Mouse (Mus musculus): ENCODE results near the gene Lcn2. TPM values are rescaled to one million over a fixed set of nuclear protein-coding genes. Genes with fewer than 3 reads are reported as not detected.
A peak's percentile ranks its signal among the peaks of the same experiment; 100 is the strongest.

Gene Lcn2
- polyA plus RNA-seq, 1 experiment from 2014 or later, result 8.0 TPM

- H3K36me3 ChIP-seq (ENCODE audit: control insufficient read depth, insufficient read depth, low read length), result 0 out of 2 replicates have a peak, but pooled peaks cover 2% of the 10 kb centered on the region
- H3K27me3 ChIP-seq (replicated peaks; ENCODE audit: control insufficient read depth, insufficient read depth, low read length), result no peaks in the 10 kb centered on the region
- ATAC-seq (replicated peaks; ENCODE audit: low FRiP score), result no peak
- WGBS, result 80% methylated on average over 7 of the region's 7 CpGs
- H3K9me3 ChIP-seq (ENCODE audit: control insufficient read depth, low read length), result no peaks in the 10 kb centered on the region
- DNase-seq (ENCODE audit: low spot score), result no peak
- no peak overlapping the region for H3K4me2 ChIP-seq
- H3K27ac ChIP-seq (ENCODE audit: low read depth, low read length), result no peak overlapping the region
- no peak overlapping the region for H3K4me3 ChIP-seq (ENCODE audit: low read depth, low read length)
- H3K9ac ChIP-seq (ENCODE audit: low read depth, low read length), result no peak overlapping the region
- no peaks in the 10 kb centered on the region; the same call in 1 of the 2 replicates for H3K4me1 ChIP-seq (replicated peaks; ENCODE audit: control insufficient read depth, insufficient read depth, low read length)
Measured at GRCm38 (mm10) chr2:32407144-32407824, 19.2 kb upstream of the Lcn2 start.

- no peak overlapping the region for H3K9ac ChIP-seq (ENCODE audit: low read depth, low read length)
- H3K4me1 ChIP-seq (replicated peaks; ENCODE audit: control insufficient read depth, insufficient read depth, low read length), result 0 out of 2 replicates have a peak, but pooled peaks cover 4% of the 10 kb centered on the region
- H3K27ac ChIP-seq (ENCODE audit: low read depth, low read length), result no peak overlapping the region
- no peak overlapping the region for H3K4me2 ChIP-seq
- 0 out of 2 replicates have a peak, but pooled peaks cover 4% of the 10 kb centered on the region for H3K36me3 ChIP-seq (ENCODE audit: control insufficient read depth, insufficient read depth, low read length)
- no peaks in the 10 kb centered on the region for H3K27me3 ChIP-seq (replicated peaks; ENCODE audit: control insufficient read depth, insufficient read depth, low read length)
- ATAC-seq (replicated peaks; ENCODE audit: low FRiP score) (no peak), DNase-seq (ENCODE audit: low spot score) (peak; percentile 79)
- H3K9me3 ChIP-seq (ENCODE audit: control insufficient read depth, low read length), result no peaks in the 10 kb centered on the region
- H3K4me3 ChIP-seq (ENCODE audit: low read depth, low read length), result no peak overlapping the region
- WGBS, result 16% methylated on average over 2 of the region's 2 CpGs
Measured at GRCm38 (mm10) chr2:32404663-32405062, 16.6 kb upstream of the Lcn2 start.

GRCm38 (mm10) chr2:32396695-32397094, 8.6 kb upstream of the Lcn2 start:
- no peaks in the 10 kb centered on the region for H3K9me3 ChIP-seq (ENCODE audit: control insufficient read depth, low read length)
- H3K27me3 ChIP-seq (replicated peaks; ENCODE audit: control insufficient read depth, insufficient read depth, low read length), result no peaks in the 10 kb centered on the region
- H3K27ac ChIP-seq (ENCODE audit: low read depth, low read length), result no peak overlapping the region
- H3K36me3 ChIP-seq (ENCODE audit: control insufficient read depth, insufficient read depth, low read length), result no peaks in the 10 kb centered on the region; the same call in 1 of the 2 replicates
- peak overlapping the region; percentile 95 for H3K4me3 ChIP-seq (ENCODE audit: low read depth, low read length)
- WGBS, result 1% methylated on average over 15 of the region's 15 CpGs
- no peak for DNase-seq (ENCODE audit: low spot score)
- ATAC-seq (replicated peaks; ENCODE audit: low FRiP score), result no peak
- peaks cover 18% of the 10 kb centered on the region for H3K4me1 ChIP-seq (replicated peaks; ENCODE audit: control insufficient read depth, insufficient read depth, low read length)
- H3K9ac ChIP-seq (ENCODE audit: low read depth, low read length), result peak overlapping the region; percentile 87
- H3K4me2 ChIP-seq, result peak overlapping the region; percentile 77

DNA sequence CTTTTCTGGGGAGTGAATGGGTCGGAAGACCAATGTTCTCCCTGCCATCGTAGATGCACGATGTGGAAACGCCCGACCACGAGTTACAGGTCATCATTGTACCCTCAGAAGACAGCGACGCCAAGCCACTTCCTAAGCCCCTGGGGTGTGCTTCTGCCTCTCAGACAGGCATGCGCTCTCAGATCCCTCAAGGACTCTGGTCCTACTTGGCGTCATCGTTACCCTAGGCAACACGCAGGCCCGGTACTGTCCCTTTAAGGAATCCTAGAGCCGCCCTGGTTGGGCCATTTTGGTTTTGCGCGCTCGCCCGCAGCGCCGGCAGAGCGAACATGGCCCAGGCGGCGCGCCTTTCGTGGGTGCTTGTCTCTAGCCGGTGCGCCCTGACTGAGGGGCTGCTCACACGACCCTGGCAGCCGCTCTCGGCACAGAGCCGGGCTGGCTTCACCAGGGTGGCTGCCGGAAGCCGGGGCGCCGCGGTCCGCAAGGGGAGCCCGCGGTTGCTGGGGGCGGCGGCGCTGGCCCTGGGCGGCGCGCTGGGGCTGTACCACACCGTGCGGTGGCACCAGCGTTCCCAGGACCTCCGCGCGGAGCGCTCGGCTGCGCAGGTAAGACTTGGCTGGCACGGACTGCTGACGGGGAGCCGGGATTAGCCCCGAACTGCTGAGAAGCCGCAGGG, 8.0 kb upstream of the Lcn2 start:
- no peaks in the 10 kb centered on the region; the same call in 1 of the 2 replicates for H3K36me3 ChIP-seq (ENCODE audit: control insufficient read depth, insufficient read depth, low read length)
- under 1% methylated on average over 59 of the region's 59 CpGs for WGBS
- ATAC-seq (replicated peaks; ENCODE audit: low FRiP score) (peak; percentile 91), DNase-seq (ENCODE audit: low spot score) (peak; percentile 85)
- H3K4me2 ChIP-seq, result peak overlapping the region; percentile 77
- H3K9me3 ChIP-seq (ENCODE audit: control insufficient read depth, low read length), result no peaks in the 10 kb centered on the region
- peak overlapping the region; percentile 89 for H3K27ac ChIP-seq (ENCODE audit: low read depth, low read length)
- peaks cover 18% of the 10 kb centered on the region for H3K4me1 ChIP-seq (replicated peaks; ENCODE audit: control insufficient read depth, insufficient read depth, low read length)
- H3K27me3 ChIP-seq (replicated peaks; ENCODE audit: control insufficient read depth, insufficient read depth, low read length), result no peaks in the 10 kb centered on the region
- peak overlapping the region; percentile 87 for H3K9ac ChIP-seq (ENCODE audit: low read depth, low read length)
- peak overlapping the region; percentile 95 for H3K4me3 ChIP-seq (ENCODE audit: low read depth, low read length)

DNA sequence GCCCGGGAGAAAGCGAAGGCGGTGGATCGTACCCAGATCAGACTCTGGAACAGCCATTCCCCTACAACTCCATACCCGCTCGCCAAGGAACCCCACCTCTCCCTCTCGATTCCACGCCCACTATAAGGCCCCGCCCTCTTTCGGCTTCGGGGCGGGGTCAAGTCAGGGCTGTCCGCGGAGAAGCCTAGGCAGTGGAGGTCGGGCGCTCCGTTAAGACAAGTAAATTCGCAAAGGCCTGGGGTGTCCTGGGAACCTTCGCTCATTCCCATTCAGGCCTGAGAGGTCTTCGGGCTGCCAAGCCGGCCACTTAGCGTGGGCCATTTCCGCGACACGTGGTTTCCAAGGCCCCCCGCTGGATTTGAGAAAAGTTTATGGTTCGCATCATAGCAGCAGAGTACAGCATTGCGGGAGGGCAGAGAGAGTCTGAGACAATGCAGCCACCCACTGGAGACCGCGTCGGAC, 7.5 kb upstream of the Lcn2 start, which contains the start of gene Ptges2:
TSS of gene Ptges2 (plus strand) at position 413 of the 462 bp plus-strand sequence.
- H3K36me3 ChIP-seq (ENCODE audit: control insufficient read depth, insufficient read depth, low read length), result no peaks in the 10 kb centered on the region; the same call in 1 of the 2 replicates
- peak within 1 kb of the TSS; percentile 87 for H3K9ac ChIP-seq (ENCODE audit: low read depth, low read length)
- peak within 1 kb of the TSS; percentile 95 for H3K4me3 ChIP-seq (ENCODE audit: low read depth, low read length)
- H3K4me1 ChIP-seq (replicated peaks; ENCODE audit: control insufficient read depth, insufficient read depth, low read length), result peaks cover 18% of the 10 kb centered on the region
- peak within 1 kb of the TSS; percentile 77 for H3K4me2 ChIP-seq
- under 1% methylated on average over 31 of the region's 31 CpGs for WGBS
- peak within 1 kb of the TSS; percentile 89 for H3K27ac ChIP-seq (ENCODE audit: low read depth, low read length)
- H3K9me3 ChIP-seq (ENCODE audit: control insufficient read depth, low read length), result no peaks in the 10 kb centered on the region
- H3K27me3 ChIP-seq (replicated peaks; ENCODE audit: control insufficient read depth, insufficient read depth, low read length), result no peaks in the 10 kb centered on the region
- peak; percentile 89 for DNase-seq (ENCODE audit: low spot score)
- peak; percentile 87 for ATAC-seq (replicated peaks; ENCODE audit: low FRiP score)

GRCm38 (mm10) chr2:32394973-32395372, 6.9 kb upstream of the Lcn2 start:
- H3K4me3 ChIP-seq (ENCODE audit: low read depth, low read length), result peak overlapping the region; percentile 95
- H3K9me3 ChIP-seq (ENCODE audit: control insufficient read depth, low read length), result no peaks in the 10 kb centered on the region
- no peaks in the 10 kb centered on the region; the same call in 1 of the 2 replicates for H3K36me3 ChIP-seq (ENCODE audit: control insufficient read depth, insufficient read depth, low read length)
- peak overlapping the region; percentile 89 for H3K27ac ChIP-seq (ENCODE audit: low read depth, low read length)
- DNase-seq (ENCODE audit: low spot score) (no peak), ATAC-seq (replicated peaks; ENCODE audit: low FRiP score) (peak; percentile 43)
- WGBS, result 4% methylated on average over 8 of the region's 8 CpGs
- H3K27me3 ChIP-seq (replicated peaks; ENCODE audit: control insufficient read depth, insufficient read depth, low read length), result no peaks in the 10 kb centered on the region
- H3K4me1 ChIP-seq (replicated peaks; ENCODE audit: control insufficient read depth, insufficient read depth, low read length), result peaks cover 16% of the 10 kb centered on the region
- peak overlapping the region; percentile 77 for H3K4me2 ChIP-seq
- H3K9ac ChIP-seq (ENCODE audit: low read depth, low read length), result peak overlapping the region; percentile 87

DNA sequence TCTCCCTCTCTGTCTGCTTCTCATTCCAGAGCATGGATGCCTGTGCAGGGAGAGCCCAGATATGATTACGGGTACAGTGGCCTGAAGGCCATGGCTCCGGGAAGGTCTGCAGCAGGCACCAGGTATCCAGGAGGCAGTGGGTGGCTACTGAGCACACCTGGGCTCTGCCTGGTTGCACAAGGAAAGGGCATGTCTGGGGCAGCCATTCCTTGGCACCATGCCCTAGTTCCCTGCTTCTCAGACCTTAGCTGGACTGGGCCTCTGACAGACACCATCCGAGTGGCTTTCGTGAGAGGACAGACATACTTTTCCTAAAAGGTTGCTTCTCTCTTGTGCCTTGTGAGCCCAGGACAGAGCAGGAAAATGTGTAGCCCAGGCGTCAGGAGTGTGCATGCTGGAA, 4.0 kb upstream of the Lcn2 start:
- H3K9ac ChIP-seq (ENCODE audit: low read depth, low read length), result no peak overlapping the region
- no peaks in the 10 kb centered on the region for H3K9me3 ChIP-seq (ENCODE audit: control insufficient read depth, low read length)
- peaks cover 10% of the 10 kb centered on the region for H3K4me1 ChIP-seq (replicated peaks; ENCODE audit: control insufficient read depth, insufficient read depth, low read length)
- H3K27me3 ChIP-seq (replicated peaks; ENCODE audit: control insufficient read depth, insufficient read depth, low read length), result no peaks in the 10 kb centered on the region
- no peaks in the 10 kb centered on the region for H3K36me3 ChIP-seq (ENCODE audit: control insufficient read depth, insufficient read depth, low read length)
- no peak overlapping the region for H3K4me3 ChIP-seq (ENCODE audit: low read depth, low read length)
- DNase-seq (ENCODE audit: low spot score) (no peak), ATAC-seq (replicated peaks; ENCODE audit: low FRiP score) (no peak)
- WGBS, result 81% methylated on average over 5 of the region's 5 CpGs
- H3K4me2 ChIP-seq, result no peak overlapping the region
- H3K27ac ChIP-seq (ENCODE audit: low read depth, low read length), result no peak overlapping the region

DNA sequence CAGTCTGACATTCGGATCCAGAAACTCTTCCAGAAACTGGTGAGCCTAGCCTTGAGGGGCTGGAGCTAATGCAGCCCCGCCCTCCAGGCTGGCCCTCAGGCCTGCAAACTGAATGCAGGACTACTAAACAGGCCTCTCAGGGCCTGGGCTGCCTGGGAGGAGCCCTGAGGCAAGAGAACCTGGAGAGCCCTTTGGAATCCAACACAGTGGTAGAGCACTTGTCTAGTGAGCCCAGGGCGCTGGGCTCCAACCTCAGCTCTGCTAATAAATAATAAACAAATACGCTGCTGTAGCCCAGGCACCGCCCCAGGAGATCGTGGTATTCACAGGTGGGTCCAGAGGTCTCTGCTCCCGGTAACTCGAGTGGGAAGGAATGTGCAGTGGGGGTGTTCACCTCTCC, 2.8 kb upstream of the Lcn2 start:
- ATAC-seq (replicated peaks; ENCODE audit: low FRiP score) (no peak), DNase-seq (ENCODE audit: low spot score) (no peak)
- no peak overlapping the region for H3K4me3 ChIP-seq (ENCODE audit: low read depth, low read length)
- peaks cover 4% of the 10 kb centered on the region for H3K4me1 ChIP-seq (replicated peaks; ENCODE audit: control insufficient read depth, insufficient read depth, low read length)
- no peak overlapping the region for H3K27ac ChIP-seq (ENCODE audit: low read depth, low read length)
- no peaks in the 10 kb centered on the region for H3K36me3 ChIP-seq (ENCODE audit: control insufficient read depth, insufficient read depth, low read length)
- WGBS, result 69% methylated on average over 8 of the region's 8 CpGs
- H3K9me3 ChIP-seq (ENCODE audit: control insufficient read depth, low read length), result no peaks in the 10 kb centered on the region
- no peak overlapping the region for H3K9ac ChIP-seq (ENCODE audit: low read depth, low read length)
- no peak overlapping the region; the same call in 1 of the 2 replicates for H3K4me2 ChIP-seq
- H3K27me3 ChIP-seq (replicated peaks; ENCODE audit: control insufficient read depth, insufficient read depth, low read length), result no peaks in the 10 kb centered on the region

Measured in liver, embryonic 11.5 days (tissue).